Comparison of ENCODE assay signal across 17 mouse cellular contexts in genomic region chr6:48224206-48224605, GRCm38 (mm10).
"Had no signal": no experiment of that assay in that cellular context is flagged by ENCODE, and none has a peak within 500 bp of the region (broad histone marks: within the 10 kb centered on the region; RNA-seq: fewer than 3 reads in every experiment).

No protein-coding gene starts in this region.

- DNase-seq: retina, postnatal 1 day; right cerebral cortex, adult 18-20 months; right cerebral cortex, postnatal 14 days; right cerebral cortex, postnatal 25 days; right cerebral cortex, postnatal 4 days; spleen, adult 18-20 months; thymus, adult 18-20 months; thymus, adult 2 months; thymus, postnatal 14 days; thymus, postnatal 25 days; thymus, postnatal 36 days; thymus, postnatal 4 days had no signal

- H3K9ac ChIP-seq: neural tube, embryonic 12.5 days; neural tube, embryonic 13.5 days; neural tube, embryonic 15.5 days; stomach, embryonic 15.5 days had no signal

- H3K36me3 ChIP-seq: neural tube, embryonic 12.5 days; neural tube, embryonic 13.5 days; neural tube, embryonic 15.5 days; stomach, embryonic 15.5 days had no signal

- H3K4me2 ChIP-seq: neural tube, embryonic 12.5 days; neural tube, embryonic 13.5 days; neural tube, embryonic 15.5 days; stomach, embryonic 15.5 days had no signal

- H3K9me3 ChIP-seq: neural tube, embryonic 12.5 days; neural tube, embryonic 13.5 days; neural tube, embryonic 15.5 days; stomach, embryonic 15.5 days had no signal

- H3K4me3 ChIP-seq: neural tube, embryonic 12.5 days; neural tube, embryonic 13.5 days; neural tube, embryonic 15.5 days; stomach, embryonic 15.5 days had no signal

- H3K27ac ChIP-seq: neural tube, embryonic 12.5 days; neural tube, embryonic 13.5 days; neural tube, embryonic 15.5 days; stomach, embryonic 15.5 days; stomach, postnatal 0 days had no signal

- H3K27me3 ChIP-seq: neural tube, embryonic 12.5 days; neural tube, embryonic 13.5 days; neural tube, embryonic 15.5 days; stomach, embryonic 15.5 days had no signal

- H3K4me1 ChIP-seq: neural tube, embryonic 12.5 days; neural tube, embryonic 13.5 days; neural tube, embryonic 15.5 days; stomach, embryonic 15.5 days had no signal
